Mouse (Mus musculus) bone marrow macrophage, adult 2 months (primary cell): ENCODE data around the gene Cpsf2. TPM values are rescaled to one million over a fixed set of nuclear protein-coding genes. Genes with fewer than 3 reads are reported as not detected.

ENCODE experiments used
- H3K27ac ChIP-seq: 2 replicates; pipeline ENCODE4 v1.5.1; 2012; ENCODE audit warnings: low read depth, low read length; ENCODE audit not compliant: insufficient read depth
- H3K4me1 ChIP-seq: 2 replicates; pipeline ENCODE4 v1.6.1; 2012; ENCODE audit warnings: low read length; ENCODE audit not compliant: control insufficient read depth, insufficient read depth
- H3K4me3 ChIP-seq: 2 replicates; pipeline ENCODE4 v1.5.1; 2012; ENCODE audit warnings: mild to moderate bottlenecking, low read length, moderate library complexity; ENCODE audit not compliant: insufficient read depth
- CTCF ChIP-seq: IDR thresholded peaks from 2 replicates; pipeline ENCODE4 v1.5.1; 2012; ENCODE audit warnings: low read depth, mild to moderate bottlenecking, low read length, moderate library complexity
- POLR2A ChIP-seq: IDR thresholded peaks from 2 replicates; pipeline ENCODE4 v1.6.1; 2012; ENCODE audit warnings: mild to moderate bottlenecking, low read depth, low read length, borderline replicate concordance
- polyA plus RNA-seq: library from polyadenylated mRNA; stranded (reverse); fragments of >200 nt; gene quantifications from 2 replicates; pipeline ENCODE4 v1.2.4, GENCODE M21; 2012; ENCODE audit not compliant: missing spikeins, insufficient read depth, insufficient read length

Cpsf2 gene
- polyA plus RNA-seq, 1 experiment: 22.4 TPM

DNA sequence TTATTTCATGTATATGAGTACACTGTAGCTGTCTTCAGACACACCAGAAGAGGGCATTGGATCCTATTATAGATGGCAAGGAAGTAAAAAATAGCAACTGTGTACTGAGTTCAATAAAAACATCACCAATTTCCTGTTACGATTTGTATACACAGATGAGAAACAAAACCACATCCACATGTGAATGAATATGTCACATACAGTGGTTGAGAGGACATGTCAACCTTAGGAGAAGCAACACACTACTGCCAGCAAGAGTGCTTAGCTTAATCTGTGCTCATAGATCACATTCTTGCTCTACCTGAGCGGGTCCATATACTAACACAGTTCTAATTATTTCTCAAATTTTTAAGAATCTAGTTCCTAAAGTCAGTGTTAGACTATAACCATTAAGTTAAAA, 4.5 kb upstream of the Cpsf2 start:
- peaks cover 20% of the 10 kb centered on the region for H3K4me1 ChIP-seq
- no peak overlapping the region for H3K27ac ChIP-seq
- TF ChIP-seq CTCF (no peak), POLR2A (no peak)
- no peak overlapping the region for H3K4me3 ChIP-seq

DNA sequence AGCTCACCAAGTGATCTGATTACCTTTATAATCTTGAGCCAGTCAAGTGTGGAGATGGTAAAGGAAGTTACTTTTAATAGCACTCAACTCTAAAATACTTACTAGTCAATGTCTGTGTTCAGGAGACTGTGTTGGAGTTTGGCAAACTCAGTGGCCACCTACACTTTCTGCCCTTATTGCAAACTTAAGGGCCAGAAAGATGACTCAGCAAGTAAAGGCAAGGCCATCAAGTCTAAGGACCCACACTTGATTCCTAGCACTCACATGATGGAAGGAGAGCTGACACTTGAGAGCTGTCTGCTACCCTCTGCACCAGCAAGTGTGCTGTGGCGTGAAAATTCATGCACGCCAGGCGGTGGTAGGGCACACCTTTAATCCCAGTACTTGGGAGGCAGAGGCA, 3.6 kb upstream of the Cpsf2 start:
- no peak overlapping the region for H3K4me3 ChIP-seq
- no peak for TF ChIP-seq POLR2A
- TF ChIP-seq CTCF: no peak
- peaks cover 24% of the 10 kb centered on the region for H3K4me1 ChIP-seq
- H3K27ac ChIP-seq: no peak overlapping the region

GRCm38 (mm10) chr12:101974571-101974970, 1.2 kb upstream of the Cpsf2 start:
- Histone ChIP-seq H3K27ac (peak overlapping the region; percentile 93; the same call in 1 of the 2 replicates), H3K4me3 (peak overlapping the region; percentile 83), H3K4me1 (peaks cover 37% of the 10 kb centered on the region)
- TF ChIP-seq CTCF (no peak), POLR2A (no peak)

GRCm38 (mm10) chr12:101975167-101975600, 604 bp upstream of the Cpsf2 start:
- H3K27ac ChIP-seq: peak overlapping the region; percentile 93
- no peak for TF ChIP-seq POLR2A
- no peak for TF ChIP-seq CTCF
- H3K4me1 ChIP-seq: peaks cover 42% of the 10 kb centered on the region
- peak overlapping the region; percentile 83 for H3K4me3 ChIP-seq

DNA sequence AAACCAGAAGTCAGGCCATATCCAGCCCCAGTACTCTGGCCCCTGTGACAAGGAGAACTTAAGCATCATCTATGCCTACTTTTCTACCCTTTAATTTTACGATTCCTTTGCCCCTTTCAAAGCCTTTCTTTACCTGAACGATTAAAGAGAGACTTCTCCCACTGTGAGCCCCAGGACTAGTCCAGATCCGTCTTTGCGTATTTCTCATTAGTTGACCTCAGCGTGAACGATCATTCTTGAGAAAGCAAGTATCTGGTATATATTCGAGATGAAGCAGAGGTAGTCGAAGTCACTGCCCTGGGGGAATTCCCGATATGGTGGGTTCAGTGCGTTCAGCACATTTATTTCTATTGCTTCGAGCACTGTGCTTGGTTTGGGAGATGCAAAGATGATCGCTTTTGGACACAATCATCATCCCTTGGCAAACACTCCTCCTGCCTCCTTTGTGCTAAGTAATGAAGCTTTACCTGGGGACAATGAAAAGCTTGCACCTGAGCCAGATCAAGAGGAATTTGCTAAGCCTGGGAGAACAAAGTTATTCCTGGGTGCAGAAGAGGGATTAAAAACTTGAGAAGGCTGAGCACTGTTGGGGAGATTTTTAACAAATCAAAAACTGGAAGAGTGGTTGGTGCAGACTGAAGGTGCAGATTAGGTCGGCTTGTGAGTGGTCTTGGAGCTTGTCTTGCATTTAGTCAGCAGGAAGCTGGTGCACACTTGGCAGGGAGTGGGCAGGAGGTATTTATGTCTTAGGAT, 1.0 kb downstream of the Cpsf2 start:
- peaks cover 42% of the 10 kb centered on the region for H3K4me1 ChIP-seq
- peak overlapping the region; percentile 83 for H3K4me3 ChIP-seq
- H3K27ac ChIP-seq: peak overlapping the region; percentile 93
- TF ChIP-seq CTCF: no peak
- no peak for TF ChIP-seq POLR2A

- TF ChIP-seq POLR2A (no peak), CTCF (no peak)
- Histone ChIP-seq H3K27ac (no peak overlapping the region), H3K4me3 (peak overlapping the region; percentile 83; the same call in 1 of the 2 replicates), H3K4me1 (peaks cover 38% of the 10 kb centered on the region)
Observed at GRCm38 (mm10) chr12:101977404-101977915, 1.7 kb downstream of the Cpsf2 start.

- Histone ChIP-seq H3K4me3 (no peak overlapping the region), H3K27ac (no peak overlapping the region), H3K4me1 (peaks cover 33% of the 10 kb centered on the region)
- TF ChIP-seq CTCF (no peak), POLR2A (no peak)
Observed at GRCm38 (mm10) chr12:101978162-101978561, 2.4 kb downstream of the Cpsf2 start.

GRCm38 (mm10) chr12:101978588-101978987, 2.8 kb downstream of the Cpsf2 start:
- H3K4me1 ChIP-seq: peaks cover 29% of the 10 kb centered on the region
- H3K4me3 ChIP-seq: no peak overlapping the region
- no peak overlapping the region for H3K27ac ChIP-seq
- TF ChIP-seq CTCF (no peak), POLR2A (no peak)

DNA sequence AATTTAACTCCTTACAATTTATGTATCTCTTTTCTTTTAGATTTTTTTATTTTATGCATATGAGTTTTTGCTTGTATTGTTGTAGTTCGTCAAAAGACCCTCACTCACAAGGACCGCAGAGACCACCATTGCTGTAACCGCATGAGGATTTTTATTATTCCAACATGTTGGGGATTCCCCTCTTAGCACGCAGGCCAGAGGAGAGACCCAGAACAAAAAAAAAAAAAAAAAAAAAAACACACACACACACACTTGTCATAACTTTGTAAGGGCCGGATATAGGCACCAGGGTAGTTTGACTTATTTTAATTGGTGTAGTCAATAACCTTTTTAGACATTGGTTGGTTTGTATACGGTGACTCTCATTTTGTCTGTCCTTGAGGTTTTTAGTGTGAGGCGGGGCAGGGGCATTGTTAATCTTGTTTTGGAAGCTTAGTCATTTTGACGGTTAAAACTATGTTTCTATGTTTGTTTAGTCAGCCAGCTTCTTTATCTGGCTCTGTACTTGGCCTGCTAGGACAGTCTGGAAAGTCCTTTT, 3.5 kb downstream of the Cpsf2 start:
- TF ChIP-seq POLR2A: no peak
- TF ChIP-seq CTCF: no peak
- Histone ChIP-seq H3K4me3 (no peak overlapping the region), H3K4me1 (peaks cover 26% of the 10 kb centered on the region), H3K27ac (no peak overlapping the region)

- H3K4me3 ChIP-seq: no peak overlapping the region
- H3K27ac ChIP-seq: no peak overlapping the region
- peaks cover 26% of the 10 kb centered on the region for H3K4me1 ChIP-seq
- TF ChIP-seq CTCF: no peak
- TF ChIP-seq POLR2A: no peak
Observed at GRCm38 (mm10) chr12:101980266-101980665, 4.5 kb downstream of the Cpsf2 start.
